Mouse (Mus musculus) MEL (cell line): ENCODE measurements around the gene Galnt18. TPM values are rescaled to one million over a fixed set of nuclear protein-coding genes. Genes with fewer than 3 reads are reported as not detected.

ENCODE experiments used
- DNase-seq: peaks from one replicate; pipeline ENCODE4 v3.0.0; 2011; ENCODE audit warnings: low read depth, low spot score
- H3K27ac ChIP-seq: 2 replicates; pipeline ENCODE4 v1.5.1; 2012; ENCODE audit warnings: low read depth, mild to moderate bottlenecking, control low read depth, low read length, moderate library complexity; ENCODE audit not compliant: control insufficient read depth
- H3K27me3 ChIP-seq, 2 experiments: fragments of 150-350 bp in 1 of 2; sonication (generic) in 1 of 2; 2 replicates each; pipeline ENCODE4 v1.6.1; 2012; ENCODE audit warnings: low read length in 2 of 2, mild to moderate bottlenecking in 2 of 2, improper control_type of control experiment in 1 of 2, moderate library complexity in 1 of 2; ENCODE audit not compliant: insufficient read depth in 2 of 2, control insufficient read depth in 1 of 2
- H3K36me3 ChIP-seq, 2 experiments: 2 replicates each; pipeline ENCODE4 v1.6.1; 2012 to 2014; ENCODE audit warnings: low read length in 2 of 2, improper control_type of control experiment in 1 of 2, inconsistent platforms in 1 of 2, mild to moderate bottlenecking in 1 of 2; ENCODE audit not compliant: insufficient read depth in 2 of 2, control insufficient read depth in 1 of 2
- H3K4me1 ChIP-seq, 2 experiments: fragments of 150-350 bp in 1 of 2; sonication (generic) in 1 of 2; 2 replicates each; pipeline ENCODE4 v1.6.1; 2012; ENCODE audit warnings: low read length in 2 of 2, improper control_type of control experiment in 1 of 2, mild to moderate bottlenecking in 1 of 2; ENCODE audit not compliant: insufficient read depth in 2 of 2, control insufficient read depth in 1 of 2
- H3K4me3 ChIP-seq, 2 experiments: fragments of 150-350 bp in 1 of 2; sonication (generic) in 1 of 2; 2 replicates each; pipeline ENCODE4 v1.5.1; 2012; ENCODE audit warnings: low read depth in 2 of 2, low read length in 2 of 2, mild to moderate bottlenecking in 2 of 2, moderate library complexity in 2 of 2, control low read depth in 1 of 2, improper control_type of control experiment in 1 of 2; ENCODE audit not compliant: control insufficient read depth in 1 of 2, insufficient read depth in 1 of 2
- H3K79me2 ChIP-seq: 2 replicates; pipeline ENCODE4 v1.6.1; 2012; ENCODE audit warnings: mild to moderate bottlenecking, low read length, moderate library complexity; ENCODE audit not compliant: control insufficient read depth, poor library complexity, insufficient read depth
- H3K9ac ChIP-seq: 2 replicates; pipeline ENCODE4 v1.6.1; 2012; ENCODE audit warnings: low read depth, mild to moderate bottlenecking, control low read depth, low read length, moderate library complexity; ENCODE audit not compliant: control insufficient read depth, poor library complexity, severe bottlenecking
- H3K9me3 ChIP-seq: fragments of 150-350 bp; sonication (generic); replicated peaks from 2 replicates; pipeline ENCODE4 v1.6.1; 2012; ENCODE audit warnings: mild to moderate bottlenecking, low read length, improper control_type of control experiment, moderate library complexity; ENCODE audit not compliant: insufficient read depth
- CHD1 ChIP-seq: IDR thresholded peaks from 2 replicates; pipeline ENCODE4 v1.6.1; 2012; ENCODE audit warnings: low read depth, mild to moderate bottlenecking, inconsistent platforms, low read length, improper control_type of control experiment
- CHD2 ChIP-seq: IDR thresholded peaks from 2 replicates; pipeline ENCODE4 v1.6.1; 2011; ENCODE audit warnings: low read length, improper control_type of control experiment
- ETS1 ChIP-seq: IDR thresholded peaks from 2 replicates; pipeline ENCODE4 v1.6.1; 2012; ENCODE audit warnings: low read depth, mild to moderate bottlenecking, inconsistent platforms, low read length, improper control_type of control experiment, moderate library complexity
- GATA1 ChIP-seq: IDR thresholded peaks from 2 replicates; pipeline ENCODE4 v1.6.1; 2011; ENCODE audit warnings: low read depth, low read length, improper control_type of control experiment
- JUND ChIP-seq: IDR thresholded peaks from 2 replicates; pipeline ENCODE4 v1.6.1; 2011; ENCODE audit warnings: low read depth, mild to moderate bottlenecking, improper control_type of control experiment, low read length
- KAT2A ChIP-seq: conservative IDR thresholded peaks from 2 replicates; pipeline ENCODE4 v1.6.1; 2012; ENCODE audit warnings: low read depth, low read length, improper control_type of control experiment, inconsistent platforms
- MAX ChIP-seq: IDR thresholded peaks from 2 replicates; pipeline ENCODE4 v1.6.1; 2011; ENCODE audit warnings: low read length, improper control_type of control experiment
- MXI1 ChIP-seq: IDR thresholded peaks from 2 replicates; pipeline ENCODE4 v1.6.1; 2011; ENCODE audit warnings: mild to moderate bottlenecking, low read depth, low read length, improper control_type of control experiment
- POLR2A ChIP-seq, 2 experiments: IDR thresholded peaks; 2 replicates each; pipeline ENCODE4 v1.6.1; 2011 to 2012; ENCODE audit warnings: low read length in 2 of 2, mild to moderate bottlenecking in 2 of 2, control low read depth in 1 of 2, improper control_type of control experiment in 1 of 2, low read depth in 1 of 2, moderate library complexity in 1 of 2; ENCODE audit not compliant: control insufficient read depth in 1 of 2, insufficient read depth in 1 of 2, poor library complexity in 1 of 2
- SIN3A ChIP-seq: IDR thresholded peaks from 2 replicates; pipeline ENCODE4 v1.6.1; 2012; ENCODE audit warnings: low read length, improper control_type of control experiment, inconsistent platforms
- SMC3 ChIP-seq: IDR thresholded peaks from 2 replicates; pipeline ENCODE4 v1.6.1; 2011; ENCODE audit warnings: low read depth, low read length, improper control_type of control experiment
- TAL1 ChIP-seq: IDR thresholded peaks from 2 replicates; pipeline ENCODE4 v1.6.1; 2012; ENCODE audit warnings: mild to moderate bottlenecking, inconsistent platforms, low read length, moderate library complexity, mixed read lengths
- TBP ChIP-seq: IDR thresholded peaks from 2 replicates; pipeline ENCODE4 v1.8.0; 2011; ENCODE audit warnings: low read depth, low read length, improper control_type of control experiment
- USF1 ChIP-seq: IDR thresholded peaks from 2 replicates; pipeline ENCODE4 v1.6.1; 2014; ENCODE audit warnings: low read depth, mild to moderate bottlenecking, inconsistent platforms, low read length, improper control_type of control experiment, moderate library complexity
- ZMIZ1 ChIP-seq: IDR thresholded peaks from 2 replicates; pipeline ENCODE4 v1.6.1; 2012; ENCODE audit warnings: low read depth, mild to moderate bottlenecking, inconsistent platforms, low read length, improper control_type of control experiment, moderate library complexity
- ZNF384 ChIP-seq: IDR thresholded peaks from 2 replicates; pipeline ENCODE4 v1.6.1; 2012; ENCODE audit warnings: low read depth, mild to moderate bottlenecking, inconsistent platforms, low read length, improper control_type of control experiment
- polyA plus RNA-seq, 2 experiments: library from polyadenylated mRNA; stranded (reverse) in 1 of 2; unstranded in 1 of 2; fragments of >175 nt in 1 of 2; fragments of >200 nt in 1 of 2; gene quantifications; 2 replicates each; pipeline versions ENCODE4 v1.2.1 to v1.2.4; 2012; ENCODE audit warnings: low replicate concordance in 2 of 2, low read depth in 1 of 2; ENCODE audit not compliant: insufficient read length in 2 of 2, insufficient read depth in 1 of 2, missing spikeins in 1 of 2
- total RNA-seq: library from RNA; depleted of rRNA; stranded (reverse); fragments of 300-350 nt; gene quantifications from 2 replicates; pipeline ENCODE4 v1.2.3, GENCODE M21; 2012

Gene Galnt18
- total and polyA plus RNA-seq, 3 experiments, result not detected

GRCm38 (mm10) chr7:111740091-111740490 is 39.7 kb downstream of the Galnt18 start:
- no peak overlapping the region for H3K9ac ChIP-seq
- H3K4me1 ChIP-seq, result no peaks in the 10 kb centered on the region
- DNase-seq, result no peak
- TF ChIP-seq ZNF384, result no peak
- no peak for TF ChIP-seq MXI1
- no peak for TF ChIP-seq CHD2
- TF ChIP-seq SMC3, result no peak
- no peaks in the 10 kb centered on the region for H3K36me3 ChIP-seq
- H3K27me3 ChIP-seq, result no peaks in the 10 kb centered on the region
- no peak overlapping the region for H3K4me3 ChIP-seq
- no peaks in the 10 kb centered on the region for H3K79me2 ChIP-seq
- H3K9me3 ChIP-seq, result no peaks in the 10 kb centered on the region
- no peak overlapping the region for H3K27ac ChIP-seq

DNA sequence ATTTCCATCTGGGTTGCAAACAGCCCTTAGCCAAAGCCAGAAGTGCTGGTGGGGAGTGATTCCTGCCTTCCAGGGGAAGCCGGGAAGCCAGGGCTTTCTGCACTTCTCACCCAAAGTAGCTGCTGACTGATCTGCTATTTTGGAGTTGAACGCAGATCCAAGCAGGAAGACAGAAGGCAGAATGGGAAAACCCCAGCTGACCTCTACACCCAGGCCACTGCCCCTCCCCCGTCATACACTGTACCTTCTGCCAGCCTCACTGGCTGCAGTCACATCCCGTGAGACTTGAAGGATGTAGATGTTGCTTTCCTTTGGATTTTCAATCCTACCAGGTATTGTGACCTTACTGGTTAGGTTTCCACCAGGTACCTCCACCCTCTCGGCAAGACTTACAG is 40.4 kb downstream of the Galnt18 start:
- Histone ChIP-seq H3K4me1 (no peaks in the 10 kb centered on the region), H3K36me3 (no peaks in the 10 kb centered on the region), H3K27me3 (no peaks in the 10 kb centered on the region), H3K79me2 (no peaks in the 10 kb centered on the region)
- DNase-seq, result no peak
- TF ChIP-seq MAX, result no peak
- TF ChIP-seq SMC3, result no peak
- no peak for TF ChIP-seq ETS1
- TF ChIP-seq ZMIZ1, result no peak
- no peak for TF ChIP-seq CHD1
- no peak for TF ChIP-seq ZNF384
- no peak for TF ChIP-seq CHD2
- no peak for TF ChIP-seq KAT2A
- TF ChIP-seq JUND, result no peak
- TF ChIP-seq, all 39 proteins: peak for 0
- Histone ChIP-seq H3K9me3 (no peaks in the 10 kb centered on the region), H3K9ac (no peak overlapping the region), H3K27ac (no peak overlapping the region), H3K4me3 (no peak overlapping the region)

- TF ChIP-seq USF1 (no peak), POLR2A (IDR thresholded peaks at IDR 0.05; ENCODE audit: control insufficient read depth in 1 of 2, insufficient read depth in 1 of 2, low read depth in 1 of 2, low read length in 2 of 2, poor library complexity in 1 of 2) (no peak), CHD1 (no peak), TAL1 (no peak), SIN3A (no peak), ETS1 (no peak), SMC3 (no peak), GATA1 (no peak), TBP (no peak), CHD2 (no peak)
- Histone ChIP-seq H3K79me2 (no peaks in the 10 kb centered on the region), H3K4me3 (no peak overlapping the region), H3K9ac (no peak overlapping the region), H3K9me3 (no peaks in the 10 kb centered on the region), H3K27ac (no peak overlapping the region), H3K36me3 (no peaks in the 10 kb centered on the region), H3K27me3 (no peaks in the 10 kb centered on the region), H3K4me1 (no peaks in the 10 kb centered on the region)
- no peak for DNase-seq
These were observed 41.1 kb downstream of the Galnt18 start for GRCm38 (mm10) chr7:111738456-111739370.
